Mouse (Mus musculus) cortical plate, adult 2 months (tissue): ENCODE measurements around the gene Kndc1. TPM values are rescaled to one million over a fixed set of nuclear protein-coding genes. Genes with fewer than 3 reads are reported as not detected.

ENCODE experiments used
- H3K27ac ChIP-seq: fragments of 200-500 bp; 2 replicates; pipeline ENCODE4 v1.5.1; 2012; ENCODE audit warnings: low read length, control low read depth, inconsistent platforms; ENCODE audit not compliant: insufficient read depth
- H3K4me1 ChIP-seq: fragments of 200-500 bp; 2 replicates; pipeline ENCODE4 v1.6.1; 2011; ENCODE audit warnings: low read length; ENCODE audit not compliant: control insufficient read depth, insufficient read depth
- H3K4me3 ChIP-seq: fragments of 200-500 bp; 2 replicates; pipeline ENCODE4 v1.5.1; 2011; ENCODE audit warnings: mild to moderate bottlenecking, low read length, control low read depth; ENCODE audit not compliant: insufficient read depth
- CTCF ChIP-seq: fragments of 200-500 bp; IDR thresholded peaks from 2 replicates; pipeline ENCODE4 v1.5.1; 2011; ENCODE audit warnings: mild to moderate bottlenecking, control low read depth, low read length; ENCODE audit not compliant: insufficient read depth; ENCODE audit errors: extremely low read depth
- POLR2A ChIP-seq: fragments of 200-500 bp; IDR thresholded peaks from 2 replicates; pipeline ENCODE4 v1.6.1; 2011; ENCODE audit warnings: mild to moderate bottlenecking, low read length, control low read depth; ENCODE audit not compliant: insufficient read depth; ENCODE audit errors: extremely low read depth
- polyA plus RNA-seq: library from polyadenylated mRNA; depleted of rRNA; stranded (reverse); fragments of >200 nt; gene quantifications from 2 replicates; pipeline ENCODE4 v1.2.3, GENCODE M21; 2012

Kndc1 gene
- polyA plus RNA-seq, 1 experiment: 54.8 TPM

GRCm38 (mm10) chr7:139900896-139901295 lies 6.4 kb downstream of the Kndc1 start:
- Histone ChIP-seq H3K27ac (no peak overlapping the region), H3K4me3 (no peak overlapping the region), H3K4me1 (peaks cover 13% of the 10 kb centered on the region)
- TF ChIP-seq CTCF: no peak
- no peak for TF ChIP-seq POLR2A

DNA sequence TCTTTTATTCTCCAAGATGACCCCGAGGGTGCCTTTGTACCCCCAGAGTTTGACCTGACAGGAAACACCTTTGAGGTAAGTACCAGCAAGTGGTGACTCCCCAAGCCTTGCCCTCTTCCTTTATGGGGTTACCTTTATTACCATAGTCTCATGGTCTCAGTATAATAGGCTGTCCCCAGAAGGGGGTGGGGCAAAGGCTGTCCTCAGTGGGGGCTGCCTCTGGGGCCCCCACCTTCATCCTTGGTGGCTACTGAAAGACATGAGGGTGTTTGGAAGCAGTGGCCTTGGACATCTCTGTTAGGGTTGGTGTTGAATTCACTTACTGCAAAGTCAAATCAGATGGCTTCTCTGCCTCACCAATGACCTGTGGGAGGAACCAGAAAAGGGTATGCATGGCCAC lies 7.5 kb downstream of the Kndc1 start:
- H3K27ac ChIP-seq: no peak overlapping the region
- peaks cover 13% of the 10 kb centered on the region for H3K4me1 ChIP-seq
- no peak for TF ChIP-seq CTCF
- no peak for TF ChIP-seq POLR2A
- no peak overlapping the region for H3K4me3 ChIP-seq

DNA sequence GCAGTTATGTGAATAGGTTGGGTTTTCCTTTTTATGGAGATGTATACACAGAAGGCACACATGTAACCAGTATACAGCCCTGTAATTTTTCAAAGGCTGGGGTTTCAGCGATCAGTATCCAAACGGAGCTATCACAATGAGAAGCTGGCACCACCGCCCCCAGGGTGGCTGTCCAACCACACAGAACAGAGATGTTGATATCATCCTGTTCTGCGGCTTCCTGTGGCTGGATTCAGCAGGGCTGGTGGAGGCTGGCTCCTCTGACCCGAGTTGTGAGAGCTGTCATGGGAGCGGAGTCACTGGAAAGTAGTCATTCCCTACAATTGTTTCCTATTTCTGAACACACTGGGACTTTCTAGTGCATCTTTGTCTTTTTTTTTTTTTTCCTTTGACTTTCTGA lies 10.8 kb downstream of the Kndc1 start:
- Histone ChIP-seq H3K4me3 (no peak overlapping the region), H3K27ac (no peak overlapping the region), H3K4me1 (peaks cover 6% of the 10 kb centered on the region)
- TF ChIP-seq CTCF (no peak), POLR2A (no peak)

DNA sequence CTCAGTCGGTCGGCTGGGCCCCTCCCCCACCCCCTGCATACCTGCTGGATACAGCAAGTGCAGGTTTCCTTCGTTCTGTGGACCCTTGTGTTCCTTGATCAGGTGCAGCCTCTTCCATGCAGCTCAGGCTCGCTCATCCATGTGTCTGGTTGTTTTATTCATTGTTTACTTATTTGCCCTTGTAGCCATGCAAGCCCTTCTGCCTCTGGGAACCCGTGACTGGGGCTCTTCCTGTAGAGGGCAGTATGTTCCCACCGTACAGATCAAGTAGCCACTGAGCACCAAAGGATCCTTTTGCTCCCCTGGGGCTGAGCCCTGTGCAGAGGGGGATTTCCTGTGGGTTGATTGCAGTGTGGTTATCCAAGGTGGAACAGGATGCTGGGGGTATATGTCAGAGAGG lies 11.2 kb downstream of the Kndc1 start:
- Histone ChIP-seq H3K4me1 (peaks cover 4% of the 10 kb centered on the region; the same call in 1 of the 2 replicates), H3K27ac (no peak overlapping the region), H3K4me3 (no peak overlapping the region)
- no peak for TF ChIP-seq POLR2A
- TF ChIP-seq CTCF: peak; percentile 55

- H3K27ac ChIP-seq: no peak overlapping the region
- H3K4me3 ChIP-seq: no peak overlapping the region
- H3K4me1 ChIP-seq: 0 out of 2 replicates have a peak, but pooled peaks cover 2% of the 10 kb centered on the region
- TF ChIP-seq CTCF (no peak), POLR2A (no peak)
Observed at GRCm38 (mm10) chr7:139908176-139908575, 13.7 kb downstream of the Kndc1 start.

GRCm38 (mm10) chr7:139909469-139909868 lies 15.0 kb downstream of the Kndc1 start:
- TF ChIP-seq CTCF: no peak
- no peak for TF ChIP-seq POLR2A
- H3K27ac ChIP-seq: no peak overlapping the region
- no peak overlapping the region for H3K4me3 ChIP-seq
- H3K4me1 ChIP-seq: 0 out of 2 replicates have a peak, but pooled peaks cover 2% of the 10 kb centered on the region

GRCm38 (mm10) chr7:139910204-139910835 lies 15.8 kb downstream of the Kndc1 start:
- Histone ChIP-seq H3K4me1 (0 out of 2 replicates have a peak, but pooled peaks cover 2% of the 10 kb centered on the region), H3K4me3 (no peak overlapping the region), H3K27ac (no peak overlapping the region)
- no peak for TF ChIP-seq CTCF
- TF ChIP-seq POLR2A: no peak

DNA sequence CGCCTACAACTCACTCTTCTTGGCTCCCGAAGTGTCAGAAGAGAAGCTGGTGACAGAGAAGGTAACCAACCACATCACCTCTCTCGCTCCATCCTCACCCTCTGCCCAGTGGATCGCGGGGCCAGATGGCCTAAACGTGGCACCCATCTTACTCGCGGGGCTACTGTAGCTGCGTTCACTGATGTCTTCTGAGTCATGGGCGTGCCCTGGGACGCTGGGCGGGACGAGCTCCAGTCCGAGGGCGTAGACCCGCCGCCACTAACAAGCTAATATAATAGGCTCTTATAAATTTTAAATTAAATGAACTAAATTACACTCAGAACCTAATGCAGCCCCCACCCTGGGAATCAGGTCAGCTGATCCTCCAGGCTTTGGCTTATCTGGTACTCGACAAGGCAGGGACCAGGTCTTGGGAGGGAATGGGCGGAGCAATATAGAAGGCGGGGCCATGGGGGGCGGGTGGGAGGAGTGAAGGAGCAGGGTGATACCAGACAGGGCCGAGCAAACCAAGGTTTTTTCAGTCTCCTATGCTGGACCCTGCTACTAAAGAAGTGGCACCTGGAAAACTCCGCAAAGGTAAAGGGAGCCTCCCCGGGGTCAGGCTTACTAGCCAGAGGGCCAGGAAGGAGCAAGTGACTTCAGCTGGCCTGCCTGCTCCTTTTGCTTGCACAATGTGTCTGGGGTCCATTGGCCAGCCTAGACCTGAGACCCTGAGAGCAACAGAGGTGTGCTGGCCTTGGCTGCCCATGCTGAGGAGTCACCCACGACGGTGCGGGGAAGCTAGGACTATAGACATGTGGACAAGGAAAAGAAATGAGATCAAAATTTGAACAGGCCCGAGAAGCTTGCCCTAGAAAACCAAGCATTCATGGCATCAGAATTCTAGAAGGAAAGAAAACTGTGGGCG lies 19.9 kb downstream of the Kndc1 start:
- TF ChIP-seq POLR2A (no peak), CTCF (no peak)
- Histone ChIP-seq H3K4me3 (no peak overlapping the region), H3K27ac (no peak overlapping the region), H3K4me1 (no peaks in the 10 kb centered on the region)

DNA sequence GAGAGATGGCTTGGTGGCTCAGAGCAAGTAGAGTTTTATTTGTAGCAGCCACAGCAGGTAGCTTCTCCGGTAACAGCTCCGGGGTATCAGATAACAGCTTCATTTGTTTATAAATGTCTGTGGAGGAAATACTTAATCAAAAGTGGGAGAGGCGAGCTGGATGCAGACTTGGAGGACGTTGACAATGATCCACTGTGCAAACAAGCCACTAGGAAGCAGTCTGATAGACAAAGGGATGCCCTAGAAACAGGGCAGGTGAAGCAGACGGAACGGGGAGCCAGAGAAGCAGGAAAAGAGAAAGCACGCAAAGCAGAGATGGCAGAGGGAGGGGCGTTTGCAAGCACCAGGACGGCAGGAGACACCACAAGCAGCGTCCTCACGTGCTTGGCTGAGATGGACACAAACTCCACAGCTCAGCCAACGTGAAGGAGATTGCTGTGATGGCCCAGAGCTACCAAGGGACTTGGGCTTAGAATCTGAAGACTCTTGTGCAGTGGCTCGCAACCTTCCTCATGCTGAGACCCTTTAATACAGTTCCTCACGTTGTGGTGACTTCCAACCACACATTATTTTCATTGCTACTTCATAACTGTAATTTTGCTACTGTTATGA lies 21.3 kb downstream of the Kndc1 start:
- no peak overlapping the region for H3K27ac ChIP-seq
- no peak for TF ChIP-seq CTCF
- TF ChIP-seq POLR2A: no peak
- H3K4me1 ChIP-seq: no peaks in the 10 kb centered on the region
- no peak overlapping the region for H3K4me3 ChIP-seq
